Mouse (Mus musculus) bone marrow, adult 2 months (tissue): ENCODE results near the gene Cfap61.

Experiments used
- CTCF ChIP-seq: fragments of 200-500 bp; IDR thresholded peaks from 2 replicates; pipeline ENCODE4 v1.5.1; 2011; ENCODE audit warnings: low read length, control low read depth; ENCODE audit not compliant: control insufficient read depth, insufficient read depth
- POLR2A ChIP-seq: fragments of 200-500 bp; IDR thresholded peaks from 2 replicates; pipeline ENCODE4 v1.6.1; 2011; ENCODE audit warnings: low read depth, mild to moderate bottlenecking, control low read depth, low read length, borderline replicate concordance; ENCODE audit not compliant: control insufficient read depth

GRCm38 (mm10) chr2:146258736-146259469 is 324.3 kb downstream of the Cfap61 start:
- TF ChIP-seq CTCF (no peak), POLR2A (no peak)
